Mouse (Mus musculus): ENCODE results near the gene BC024063.
"Not testable (repeated sequence)": the region's sequence is repeated elsewhere in the genome, so short reads cannot be mapped to it uniquely, and the experiment has no call there.

BC024063 gene

DNA sequence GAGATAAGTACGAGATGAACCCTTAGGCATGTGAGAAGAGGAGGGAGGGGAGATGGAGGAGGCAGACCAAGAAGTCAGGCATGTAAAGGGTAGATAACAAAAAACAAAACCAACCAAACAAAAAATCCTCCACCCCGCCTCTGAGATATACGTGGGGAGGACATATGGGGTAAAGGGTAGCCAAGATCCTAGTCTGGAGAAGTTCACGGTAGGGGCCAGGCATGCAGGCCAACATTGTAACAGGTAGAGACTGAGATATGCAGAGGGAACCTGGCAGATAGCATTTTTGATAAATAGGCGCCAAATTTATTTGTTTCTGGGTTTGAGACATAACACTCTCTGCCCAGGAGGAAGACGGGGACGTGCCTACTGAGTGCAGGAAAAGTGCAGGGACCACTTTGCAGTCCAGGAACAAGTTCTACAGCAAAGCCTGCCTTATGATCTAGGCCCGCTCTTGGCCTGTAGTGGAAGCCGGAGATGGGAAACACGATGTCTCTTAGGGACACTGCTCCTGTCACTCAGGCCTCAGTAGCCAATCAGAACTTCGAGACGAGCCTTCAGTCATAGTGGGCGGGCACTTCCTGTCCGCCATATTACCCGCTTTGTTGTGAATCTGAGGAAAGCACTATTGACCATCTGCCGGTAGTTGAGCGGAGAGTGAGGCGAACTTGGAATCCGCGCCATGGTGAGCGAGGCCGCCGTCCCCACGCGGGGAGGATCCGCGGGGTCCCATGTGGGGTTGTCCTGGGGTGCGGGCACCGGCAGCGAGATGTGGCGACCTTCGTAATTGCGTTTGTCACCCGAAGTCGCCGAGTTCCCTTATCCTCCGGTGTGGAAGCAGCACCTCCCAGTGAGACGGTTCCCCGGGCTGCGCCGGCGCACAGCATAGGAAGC lies at the start of gene BC024063:
Gene BC024063 (plus strand): TSS at position 626 of the 894 bp plus-strand sequence.
- DNase-seq (ENCODE audit: low read depth) = peak; percentile 18

GRCm38 (mm10) chr10:82042191-82042590 lies 41.0 kb upstream of the BC024063 start:
- DNase-seq (ENCODE audit: low read depth) = no peak

DNA sequence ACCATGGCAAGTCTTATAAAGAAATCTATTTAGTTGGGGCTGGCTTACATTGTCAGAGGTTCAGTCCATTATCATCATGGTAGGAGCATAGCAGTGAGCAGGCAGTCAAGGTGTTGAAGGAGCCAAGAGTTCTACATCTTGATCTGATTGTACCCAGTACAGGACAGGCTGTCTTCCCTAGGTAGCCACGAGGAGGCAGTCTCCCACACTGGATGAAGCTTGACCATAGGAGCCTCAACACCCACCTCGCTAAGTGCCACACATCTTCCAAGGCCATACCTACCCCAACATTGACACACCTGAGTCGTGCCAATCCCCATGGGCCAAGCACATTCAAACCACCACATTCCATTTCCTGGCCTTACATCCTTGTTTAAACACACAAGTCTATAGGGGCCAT lies 36.5 kb upstream of the BC024063 start:
- no peak for DNase-seq (ENCODE audit: low read depth)

DNA sequence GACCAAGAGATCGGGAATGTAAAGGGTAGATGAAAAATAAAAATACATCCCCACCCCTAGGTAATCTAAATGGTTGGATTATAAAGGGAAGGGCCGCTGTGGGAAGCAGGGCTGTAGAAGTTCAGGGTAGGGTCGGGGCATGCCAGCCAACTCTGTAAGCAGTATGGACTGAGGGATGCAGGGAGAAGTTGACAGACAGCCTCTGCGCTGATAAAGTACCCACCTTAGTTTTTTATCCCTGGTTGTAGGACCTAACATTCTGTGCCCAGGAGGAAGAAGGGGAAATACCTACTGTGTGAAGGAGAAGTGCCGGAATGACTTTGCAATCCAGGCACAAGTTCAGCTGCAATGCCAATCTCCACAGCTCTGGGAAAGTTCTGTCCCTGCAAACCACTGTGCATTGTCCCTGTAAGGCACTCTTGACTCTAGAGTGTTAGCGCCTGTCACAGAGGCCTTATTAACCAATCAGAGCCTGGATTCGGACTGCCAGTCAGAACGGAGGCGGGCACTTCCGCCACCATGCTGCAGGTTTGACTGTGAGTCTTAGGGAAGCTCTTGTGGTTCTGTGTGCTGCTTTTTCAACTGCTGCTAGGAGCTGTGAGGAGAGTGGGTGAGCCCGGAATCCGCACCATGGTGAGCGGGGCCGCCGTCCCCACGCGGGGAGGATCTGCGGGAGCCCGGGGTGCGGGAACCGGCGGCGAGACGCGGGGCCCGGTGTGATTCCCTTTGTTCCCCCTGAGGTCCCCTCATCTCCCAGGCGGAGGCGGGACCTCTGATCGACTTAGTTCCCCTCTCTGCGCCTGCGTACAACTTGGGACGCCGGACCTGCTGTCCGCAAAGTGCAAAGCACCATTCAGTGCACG lies 35.3 kb upstream of the BC024063 start, which contains the start of gene Zfp873:
Gene Zfp873 (plus strand): TSS at position 527 of the 863 bp plus-strand sequence.
- DNase-seq (ENCODE audit: low read depth) = peak; percentile 82

- DNase-seq (ENCODE audit: low read depth) = not testable (repeated sequence)
Measured at GRCm38 (mm10) chr10:82048460-82048804, 34.7 kb upstream of the BC024063 start.

DNA sequence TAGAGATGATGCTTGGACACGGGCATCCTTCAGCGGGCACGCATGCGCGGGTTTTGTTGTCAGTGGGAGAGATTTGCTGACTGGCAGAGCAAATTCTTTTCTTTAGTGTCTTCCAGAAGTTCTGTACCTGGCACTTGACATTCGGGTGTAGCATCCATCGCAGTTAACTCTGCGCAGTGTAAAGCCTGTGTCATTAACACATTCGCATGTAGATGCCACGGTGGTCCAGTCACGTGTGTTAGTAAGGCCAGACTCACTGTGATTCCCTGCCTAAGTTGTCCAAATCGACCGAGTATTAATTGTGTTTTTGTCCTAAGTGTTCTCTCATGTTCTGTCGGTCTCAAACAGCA lies 444 bp downstream of the BC024063 start:
- DNase-seq (ENCODE audit: low read depth) = not testable (repeated sequence)

DNA sequence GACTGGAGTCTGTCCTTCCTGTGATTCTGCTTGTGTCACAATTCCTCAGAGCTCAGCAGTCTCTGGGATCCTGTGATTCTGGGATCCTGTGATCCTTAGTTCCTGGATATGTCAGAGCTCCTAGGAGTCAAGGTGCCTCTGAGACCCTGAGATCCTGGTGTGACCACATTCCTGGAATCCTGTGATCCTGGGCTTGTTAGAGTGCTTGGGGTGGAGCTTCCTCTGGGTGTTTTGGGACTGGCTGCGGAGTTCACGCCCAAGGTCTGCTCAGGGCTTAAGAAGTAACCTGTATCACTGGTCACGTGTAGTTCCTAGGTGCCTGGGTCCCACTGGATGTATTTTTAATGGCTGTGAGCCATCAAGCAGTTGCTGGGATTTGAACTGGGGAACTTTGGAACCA lies 34.1 kb downstream of the BC024063 start:
- no peak for DNase-seq (ENCODE audit: low read depth)

DNA sequence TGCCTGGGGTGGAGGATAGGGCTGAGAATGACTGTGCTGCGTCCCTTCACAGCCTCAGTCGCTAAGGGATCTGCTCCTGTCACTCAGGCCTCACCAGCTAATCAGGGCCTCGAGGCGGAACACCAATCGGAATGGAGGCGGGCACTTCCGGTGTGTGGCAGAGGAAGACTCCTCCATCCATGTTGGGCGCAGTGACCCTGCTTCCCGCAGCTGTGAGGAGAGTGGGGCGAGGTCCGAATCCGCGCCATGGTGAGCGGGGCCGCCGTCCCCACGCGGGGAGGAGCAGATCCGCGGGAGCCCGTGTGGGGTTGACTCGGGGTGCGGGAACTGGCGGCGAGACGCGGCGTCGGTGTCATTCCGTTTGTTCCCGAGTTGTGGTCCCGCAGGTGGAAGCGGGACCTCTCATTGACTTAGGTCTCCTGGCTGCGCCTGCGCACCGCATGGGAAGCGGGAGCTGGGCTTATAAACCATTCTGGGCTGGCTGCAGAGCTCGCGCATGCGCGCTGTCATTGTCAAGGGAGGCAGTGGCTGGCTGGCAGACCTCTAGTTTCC lies 44.8 kb downstream of the BC024063 start, which contains the start of gene AU041133:
Gene AU041133 (plus strand): TSS at position 164 of the 552 bp plus-strand sequence.
- DNase-seq (ENCODE audit: low read depth) = peak; percentile 70

DNA sequence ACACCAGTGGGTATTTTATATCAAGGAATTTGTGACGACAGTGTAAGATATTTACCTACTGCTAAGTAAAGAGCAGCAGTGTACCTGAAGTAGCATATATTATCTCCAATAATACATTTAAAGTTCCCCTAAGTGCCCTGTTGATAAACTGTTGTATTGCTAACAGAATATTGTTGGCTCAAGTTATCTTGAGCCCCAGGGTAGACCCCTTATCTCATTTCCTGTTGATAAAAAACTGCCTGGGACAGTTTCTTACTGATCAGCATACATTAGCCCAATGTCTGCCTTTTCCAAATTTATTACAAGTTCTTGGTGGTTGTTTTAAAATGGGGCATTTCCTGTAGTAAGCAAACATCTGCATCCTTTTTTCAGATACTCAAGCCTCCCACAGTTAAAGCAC lies 62.1 kb downstream of the BC024063 start:
- no peak for DNase-seq (ENCODE audit: low read depth)

DNA sequence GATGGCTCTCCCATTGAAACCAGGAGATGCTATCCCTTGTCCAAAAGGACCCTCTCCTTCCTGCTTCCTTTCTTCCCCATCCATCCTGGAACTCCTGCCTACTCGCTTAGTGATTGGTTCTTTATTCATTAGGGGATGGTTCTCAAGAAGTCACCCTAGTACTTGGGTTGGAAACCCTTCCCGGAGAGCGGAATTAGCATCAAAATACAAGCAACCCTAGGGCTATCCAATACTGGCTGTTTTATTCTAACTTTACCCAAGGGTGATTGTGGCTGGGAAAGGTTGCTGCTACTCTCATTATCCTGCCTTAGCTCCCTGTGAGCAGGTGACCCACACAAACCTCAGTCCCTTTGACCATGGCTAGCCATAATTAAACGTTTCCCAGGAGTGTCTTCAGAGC lies 64.4 kb downstream of the BC024063 start:
- no peak for DNase-seq (ENCODE audit: low read depth)

All from c-Kit-positive CD71-negative TER-119-negative erythroid progenitor cells, embryonic 14.5 days (primary cell).